Mouse (Mus musculus): ENCODE measurements around the gene Rbbp4.

DNA sequence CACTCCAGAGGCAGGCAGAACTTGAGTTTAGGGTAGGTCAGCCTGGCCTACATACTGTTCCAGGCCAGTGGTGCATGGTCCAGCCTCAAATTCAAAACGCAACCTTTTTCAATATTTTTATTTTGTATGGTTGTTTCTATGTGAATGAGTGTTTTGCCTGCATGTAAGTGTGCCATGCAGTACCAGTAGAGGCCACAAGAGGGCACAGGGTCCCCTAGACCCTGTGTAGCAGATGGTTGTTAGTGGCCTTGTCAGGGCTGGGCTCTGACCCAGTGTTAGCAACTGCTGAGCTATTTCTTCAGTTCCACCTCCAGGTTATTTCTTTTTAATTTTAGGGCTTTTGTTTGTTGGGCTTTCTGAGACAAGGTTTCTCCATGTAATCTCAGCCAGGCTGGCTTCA is 15.5 kb upstream of the Rbbp4 start:
- no peak for TF ChIP-seq MAFK (IDR thresholded peaks at IDR 0.05; ENCODE audit: insufficient read depth, low read depth, low read length)
- TF ChIP-seq HCFC1 (IDR thresholded peaks at IDR 0.05; ENCODE audit: borderline replicate concordance, insufficient read depth, low read length): no peak
- TF ChIP-seq ZNF384 (IDR thresholded peaks at IDR 0.05; ENCODE audit: low read depth, low read length): no peak
- no peak for TF ChIP-seq ZC3H11A (IDR thresholded peaks at IDR 0.05; ENCODE audit: borderline replicate concordance, low read depth, low read length)
